Mouse (Mus musculus) megakaryocyte, embryonic 14.5 days (primary cell): ENCODE measurements at regions not wholly inside any gene's neighbourhood (a gene's known extent, or its start where the extent isn't known, plus 50 kb on each side); places are given as distances from the start of the nearest gene placed in this dataset.

Experiments
- H3K27me3 ChIP-seq: replicated peaks from 2 replicates; pipeline ENCODE3; 2012; ENCODE audit warnings: inconsistent platforms
- H3K36me3 ChIP-seq: replicated peaks from 2 replicates; pipeline ENCODE3; 2012; ENCODE audit warnings: low read length, inconsistent platforms, mixed read lengths
- H3K4me1 ChIP-seq: 2 replicates; pipeline ENCODE4 v1.6.1; 2012; ENCODE audit warnings: inconsistent platforms
- H3K4me3 ChIP-seq: replicated peaks from 2 replicates; pipeline ENCODE3; 2012; ENCODE audit warnings: moderate library complexity, mild to moderate bottlenecking, inconsistent platforms
- H3K9me3 ChIP-seq: 2 replicates; pipeline ENCODE4 v1.6.1; 2012; ENCODE audit warnings: inconsistent platforms
- FLI1 ChIP-seq: IDR thresholded peaks from 2 replicates; pipeline ENCODE4 v1.6.1; 2012; ENCODE audit warnings: low read length, inconsistent platforms, mixed read lengths
- GATA1 ChIP-seq: IDR thresholded peaks from 3 replicates; pipeline ENCODE4 v1.6.1; 2012; ENCODE audit warnings: mixed read lengths, low read length, inconsistent platforms, borderline replicate concordance

DNA sequence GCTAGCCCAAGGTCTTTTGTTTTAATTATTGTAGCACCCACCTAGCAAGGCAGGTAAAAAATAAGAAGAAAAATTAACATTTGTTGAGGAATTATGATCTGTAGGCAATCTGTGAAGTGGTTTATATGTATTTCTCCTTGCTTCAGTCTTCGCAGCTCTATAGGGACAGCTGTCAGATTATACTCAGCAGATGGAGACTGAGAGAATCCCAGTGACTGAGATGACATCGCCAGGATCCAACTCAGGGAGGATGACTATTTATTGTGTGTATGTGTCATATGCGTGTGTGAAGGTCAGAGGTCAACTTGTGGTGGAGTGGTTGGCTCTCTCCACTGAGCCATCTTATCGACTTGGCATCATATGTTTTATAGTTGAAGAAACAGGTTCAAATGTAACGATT is 362.0 kb upstream of the Chd6 start:
- TF ChIP-seq FLI1 (no peak), GATA1 (no peak)
- H3K4me1 ChIP-seq: no peaks in the 10 kb centered on the region
- H3K36me3 ChIP-seq: no peaks in the 10 kb centered on the region
- H3K27me3 ChIP-seq: no peaks in the 10 kb centered on the region
- no peaks in the 10 kb centered on the region for H3K9me3 ChIP-seq
- H3K4me3 ChIP-seq: no peak overlapping the region

DNA sequence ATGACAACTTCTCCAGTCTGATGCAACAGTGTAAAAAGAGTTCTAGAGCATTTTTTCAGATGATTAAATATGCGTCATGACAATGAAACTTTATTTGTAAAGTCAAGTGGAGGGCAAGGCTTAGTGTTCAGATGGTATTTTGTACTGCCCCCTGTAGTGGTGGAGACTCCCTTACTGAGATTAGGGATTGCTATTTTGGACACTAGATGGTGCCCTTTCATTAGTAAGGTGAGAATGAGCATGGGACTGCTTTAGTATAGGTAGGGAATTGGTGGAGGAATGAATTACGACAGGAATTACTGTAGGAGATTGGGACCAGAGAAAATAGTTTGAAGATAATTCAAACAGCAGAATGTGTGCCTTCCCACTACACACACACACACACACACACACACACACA is 361.1 kb upstream of the Chd6 start:
- Histone ChIP-seq H3K4me3 (no peak overlapping the region), H3K27me3 (no peaks in the 10 kb centered on the region), H3K4me1 (no peaks in the 10 kb centered on the region), H3K9me3 (no peaks in the 10 kb centered on the region), H3K36me3 (no peaks in the 10 kb centered on the region)
- TF ChIP-seq FLI1: no peak
- TF ChIP-seq GATA1: no peak

DNA sequence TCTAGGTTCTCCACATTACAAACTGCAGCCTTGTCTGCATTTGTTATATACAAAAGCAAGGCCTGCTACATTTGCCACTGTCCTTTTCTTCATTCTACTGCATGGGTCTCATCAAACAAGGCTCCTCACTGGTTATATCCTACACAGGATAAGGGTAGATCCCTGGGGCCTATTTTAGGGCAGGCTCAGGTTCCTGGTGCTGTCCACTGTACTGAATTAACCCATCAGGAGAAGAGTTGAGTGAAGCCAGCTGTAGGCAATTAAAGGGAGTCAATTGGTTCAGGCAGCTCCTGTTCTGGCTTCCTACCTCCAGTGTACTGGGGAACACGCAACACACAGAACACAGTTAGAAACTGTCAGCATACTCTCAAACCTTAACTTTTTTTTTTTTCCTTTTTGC is 358.2 kb upstream of the Chd6 start:
- Histone ChIP-seq H3K36me3 (no peaks in the 10 kb centered on the region), H3K9me3 (peaks cover 8% of the 10 kb centered on the region)
- TF ChIP-seq GATA1 (no peak), FLI1 (no peak)

DNA sequence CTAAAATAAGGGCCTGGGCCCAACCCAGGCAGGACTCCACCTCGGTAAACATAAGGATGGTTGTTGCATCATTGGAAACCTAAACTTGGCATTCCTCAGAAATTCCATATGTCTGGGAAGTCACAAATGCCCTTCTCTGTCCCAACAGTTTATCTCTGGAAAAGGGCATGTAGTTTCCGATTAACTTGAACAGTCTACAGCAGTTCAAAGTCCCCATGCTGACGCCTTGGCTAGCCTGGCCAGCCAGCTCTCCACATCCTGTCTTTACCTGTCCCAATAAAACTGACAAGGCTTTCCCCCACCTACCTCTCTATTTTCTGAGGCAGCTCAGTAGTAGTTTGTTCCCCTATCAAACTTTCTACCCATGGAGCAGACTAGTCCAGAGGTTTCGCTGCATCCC is 351.7 kb upstream of the Chd6 start:
- no peaks in the 10 kb centered on the region for H3K36me3 ChIP-seq
- H3K27me3 ChIP-seq: no peaks in the 10 kb centered on the region
- peaks cover 27% of the 10 kb centered on the region for H3K9me3 ChIP-seq
- H3K4me1 ChIP-seq: no peaks in the 10 kb centered on the region
- H3K4me3 ChIP-seq: no peak overlapping the region
- TF ChIP-seq GATA1 (no peak), FLI1 (no peak)

More for the DNA sequence above, 358.2 kb upstream of the Chd6 start:
- H3K4me1 ChIP-seq: no peaks in the 10 kb centered on the region
- H3K27me3 ChIP-seq: no peaks in the 10 kb centered on the region
- H3K4me3 ChIP-seq: no peak overlapping the region

DNA sequence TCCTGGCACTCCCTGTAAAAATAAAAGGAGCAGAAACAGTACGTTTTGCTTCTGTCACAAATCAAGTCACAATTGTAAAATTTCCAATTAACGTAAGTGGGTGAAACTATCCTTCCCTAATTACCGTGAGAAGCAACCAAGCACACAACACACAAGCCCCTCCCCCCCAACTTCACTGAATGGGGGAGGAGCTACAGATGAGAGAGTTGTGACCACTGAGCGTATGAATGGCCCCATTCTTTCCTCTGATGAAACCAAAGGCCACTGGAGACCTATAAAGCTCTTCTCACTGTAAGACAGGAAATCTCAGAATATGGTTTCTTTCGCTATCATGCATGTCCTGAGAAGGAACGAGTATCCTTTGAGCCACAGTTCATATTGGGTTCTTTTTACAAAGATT is 345.6 kb upstream of the Chd6 start:
- H3K4me3 ChIP-seq: no peak overlapping the region
- H3K9me3 ChIP-seq: peaks cover 10% of the 10 kb centered on the region; the same call in 1 of the 2 replicates
- no peak for TF ChIP-seq FLI1
- no peak for TF ChIP-seq GATA1

DNA sequence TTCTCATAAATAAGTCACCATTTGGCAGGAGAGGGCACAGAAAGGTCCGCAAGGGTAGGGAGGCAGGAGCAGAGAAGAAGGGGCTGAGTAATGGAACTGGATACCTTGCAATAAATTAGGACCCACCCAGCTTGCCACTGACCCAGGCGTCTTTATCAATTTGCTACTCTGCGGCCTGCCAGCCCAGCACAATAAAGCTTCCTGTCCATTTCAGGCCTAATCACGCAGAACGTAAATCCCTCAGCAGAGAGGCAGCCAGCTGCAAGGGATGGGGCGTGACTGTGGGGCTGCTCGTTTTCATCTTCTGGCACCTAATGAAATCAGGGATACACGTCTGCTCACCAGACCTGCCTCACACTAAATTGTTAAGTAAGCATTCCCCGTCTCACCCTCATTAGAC is 324.9 kb upstream of the Chd6 start:
- Histone ChIP-seq H3K4me1 (no peaks in the 10 kb centered on the region), H3K36me3 (no peaks in the 10 kb centered on the region), H3K27me3 (no peaks in the 10 kb centered on the region), H3K4me3 (no peak overlapping the region), H3K9me3 (peaks cover 36% of the 10 kb centered on the region)
- TF ChIP-seq GATA1: no peak
- TF ChIP-seq FLI1: no peak

More for the DNA sequence above, 345.6 kb upstream of the Chd6 start:
- Histone ChIP-seq H3K36me3 (no peaks in the 10 kb centered on the region), H3K27me3 (no peaks in the 10 kb centered on the region), H3K4me1 (no peaks in the 10 kb centered on the region)

DNA sequence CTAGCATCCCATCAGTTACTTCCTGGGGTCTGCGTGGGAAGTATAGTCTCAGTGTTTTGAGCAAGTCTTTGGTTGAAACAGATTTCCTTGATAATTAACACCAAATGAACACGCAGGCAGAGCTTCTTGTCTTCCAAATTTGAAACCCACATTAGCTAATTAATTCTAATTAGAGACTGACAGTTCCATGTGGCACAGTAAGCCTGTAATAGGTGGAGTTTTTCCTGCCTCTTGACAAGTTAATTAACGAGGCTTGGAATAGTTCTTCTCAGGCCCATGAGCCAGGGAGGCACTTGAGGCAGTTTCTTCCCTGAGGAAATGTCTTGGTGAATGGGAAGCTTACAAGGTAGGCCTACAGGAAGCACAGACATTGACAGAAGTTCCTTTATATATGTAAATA is 320.4 kb upstream of the Chd6 start:
- no peak for TF ChIP-seq GATA1
- TF ChIP-seq FLI1: no peak
- H3K9me3 ChIP-seq: peaks cover 22% of the 10 kb centered on the region
- H3K27me3 ChIP-seq: no peaks in the 10 kb centered on the region
- H3K4me1 ChIP-seq: no peaks in the 10 kb centered on the region
- H3K4me3 ChIP-seq: no peak overlapping the region
- no peaks in the 10 kb centered on the region for H3K36me3 ChIP-seq

DNA sequence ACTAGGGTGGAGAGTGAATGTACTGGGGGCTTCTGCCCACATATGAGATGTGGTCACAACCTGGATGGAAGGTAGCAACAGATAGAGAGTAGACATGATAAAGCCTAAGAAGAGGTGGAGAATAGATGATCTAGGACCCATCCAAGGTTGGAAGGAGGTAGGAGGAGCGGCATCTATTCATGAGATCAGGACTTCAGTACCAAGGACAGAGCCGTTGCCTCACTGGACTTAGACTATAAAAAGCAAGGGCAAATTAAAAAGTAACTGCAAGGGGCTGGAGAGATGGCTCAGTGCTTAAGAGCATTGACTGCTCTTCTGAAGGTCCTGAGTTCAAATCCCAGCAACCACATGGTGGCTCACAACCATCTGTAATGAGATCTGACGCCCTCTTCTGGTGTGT is 316.7 kb upstream of the Chd6 start:
- Histone ChIP-seq H3K4me1 (no peaks in the 10 kb centered on the region), H3K27me3 (no peaks in the 10 kb centered on the region), H3K9me3 (peaks cover 11% of the 10 kb centered on the region), H3K4me3 (no peak overlapping the region), H3K36me3 (no peaks in the 10 kb centered on the region)
- TF ChIP-seq GATA1 (no peak), FLI1 (no peak)

DNA sequence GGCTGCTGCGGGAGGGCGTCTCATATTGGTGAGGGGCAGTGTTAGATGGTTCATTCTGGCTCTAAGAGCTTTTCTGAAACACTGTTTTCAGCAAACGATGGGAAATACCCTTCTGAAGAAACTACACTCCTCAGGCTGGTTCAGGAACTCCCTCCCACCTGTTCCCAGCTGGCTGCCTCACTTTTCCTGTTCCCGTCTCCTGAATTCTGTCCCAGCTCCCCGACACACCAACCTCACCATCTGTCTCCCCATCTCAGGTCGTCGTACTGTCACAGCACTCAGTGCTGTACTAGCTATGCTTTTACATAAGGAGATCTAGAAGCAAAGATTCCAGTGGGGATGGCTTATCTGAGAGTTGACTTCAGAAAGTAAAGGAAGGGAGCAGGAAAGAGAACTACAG is 309.2 kb upstream of the Chd6 start:
- Histone ChIP-seq H3K4me3 (no peak overlapping the region), H3K9me3 (peaks cover 15% of the 10 kb centered on the region), H3K36me3 (no peaks in the 10 kb centered on the region), H3K27me3 (no peaks in the 10 kb centered on the region), H3K4me1 (no peaks in the 10 kb centered on the region)
- TF ChIP-seq FLI1 (no peak), GATA1 (no peak)

DNA sequence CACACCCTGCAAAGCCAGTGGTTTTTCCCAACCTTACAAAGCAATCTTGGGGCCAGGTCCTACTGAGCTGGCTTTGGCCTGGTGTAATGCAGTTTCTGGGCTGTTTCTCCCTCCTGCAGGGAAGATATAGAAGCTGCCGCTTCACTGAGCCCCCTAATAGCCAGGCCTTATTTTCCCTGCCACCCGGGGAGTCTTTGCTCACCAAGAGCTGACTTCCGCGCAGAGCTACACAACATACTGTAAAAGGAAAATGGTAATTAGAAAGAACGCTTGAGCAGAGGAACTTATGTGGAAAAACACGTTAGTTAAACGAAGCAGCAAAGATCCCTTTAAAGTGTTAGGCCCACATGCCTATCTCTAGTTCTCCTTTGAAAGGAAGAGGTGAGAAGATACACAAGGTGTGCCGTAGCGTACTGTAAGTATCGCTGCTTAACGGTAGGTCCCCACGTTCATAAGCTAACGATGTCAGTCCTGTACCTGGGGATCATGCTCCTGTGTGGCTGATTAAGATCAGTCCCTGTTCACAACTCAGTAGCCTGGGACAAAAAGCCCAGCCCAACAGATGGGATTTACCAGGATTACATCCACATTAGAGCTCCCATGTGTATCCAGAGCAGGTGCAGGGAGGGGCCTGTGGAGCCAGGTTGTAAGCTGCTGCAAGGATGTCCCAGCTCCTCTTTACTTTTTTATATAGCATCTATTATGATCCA is 307.5 kb upstream of the Chd6 start:
- Histone ChIP-seq H3K4me3 (no peak overlapping the region), H3K27me3 (no peaks in the 10 kb centered on the region), H3K4me1 (no peaks in the 10 kb centered on the region), H3K36me3 (no peaks in the 10 kb centered on the region), H3K9me3 (peaks cover 25% of the 10 kb centered on the region)
- no peak for TF ChIP-seq FLI1
- no peak for TF ChIP-seq GATA1
